Mouse (Mus musculus): ENCODE measurements at regions not wholly inside any gene's neighbourhood (a gene's known extent, or its start where the extent isn't known, plus 50 kb on each side); places are given as distances from the start of the nearest gene placed in this dataset.

DNA sequence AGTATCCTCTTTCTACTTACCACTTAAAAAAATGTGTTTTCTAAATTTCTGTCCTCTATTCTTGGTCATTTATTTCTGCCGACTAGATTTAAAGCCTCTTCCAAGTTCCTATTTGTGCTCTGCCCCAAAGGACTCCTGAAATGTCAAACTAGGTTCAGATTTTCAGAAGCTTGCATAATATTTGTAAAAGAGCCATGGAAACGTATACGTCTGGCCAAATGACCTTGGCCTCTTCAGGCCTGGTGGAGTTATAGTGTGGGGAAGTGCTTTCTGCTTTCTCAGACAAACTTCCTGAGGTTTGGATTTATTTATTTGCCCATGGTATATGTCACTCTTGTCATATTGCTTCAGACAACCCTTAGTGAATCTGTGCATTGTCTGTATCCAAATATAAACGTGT is 117.2 kb upstream of the Meox2 start:
- no peak for TF ChIP-seq HCFC1 (IDR thresholded peaks at IDR 0.05; ENCODE audit: low read depth, low read length)
- no peak for TF ChIP-seq CTCF (IDR thresholded peaks at IDR 0.05 in 2 of 3, conservative IDR thresholded peaks at IDR 0.05 in 1 of 3; ENCODE audit: control insufficient read depth in 1 of 3, insufficient read depth in 1 of 3, low read depth in 2 of 3, low read length in 3 of 3, poor library complexity in 1 of 3, severe bottlenecking in 1 of 3)
- TF ChIP-seq POLR2A (IDR thresholded peaks at IDR 0.05; ENCODE audit: control insufficient read depth in 1 of 2, insufficient read depth in 1 of 2, low read depth in 1 of 2, low read length in 2 of 2, poor library complexity in 1 of 2): no peak
- no peak for TF ChIP-seq CHD1 (IDR thresholded peaks at IDR 0.05; ENCODE audit: low read depth, low read length)
- TF ChIP-seq MEF2A (IDR thresholded peaks at IDR 0.05; ENCODE audit: extremely low read depth, insufficient replicate concordance, low read depth, low read length, poor library complexity, severe bottlenecking): no peak
- TF ChIP-seq TAL1 (IDR thresholded peaks at IDR 0.05; ENCODE audit: low read length): no peak
- no peak for TF ChIP-seq GATA1 (IDR thresholded peaks at IDR 0.05; ENCODE audit: low read depth, low read length)
- no peak for TF ChIP-seq ETS1 (IDR thresholded peaks at IDR 0.05; ENCODE audit: low read depth, low read length)
- no peak for TF ChIP-seq POLR2AphosphoS2 (IDR thresholded peaks at IDR 0.05; ENCODE audit: low read length)
- TF ChIP-seq JUND (IDR thresholded peaks at IDR 0.05; ENCODE audit: low read depth, low read length): no peak
- no peak for TF ChIP-seq KAT2A (conservative IDR thresholded peaks at IDR 0.05; ENCODE audit: low read depth, low read length)
- no peak for TF ChIP-seq USF2 (IDR thresholded peaks at IDR 0.05; ENCODE audit: borderline replicate concordance in 1 of 2, insufficient read depth in 1 of 2, low read depth in 1 of 2, low read length in 2 of 2)
- TF ChIP-seq SMC3 (IDR thresholded peaks at IDR 0.05; ENCODE audit: low read depth, low read length): no peak
